Mouse (Mus musculus) frontal cortex, postnatal 10 days (tissue): Measurements from ENCODE around the gene Mrps31.

Source experiments
- DNase-seq, 2 experiments: peaks; one replicate each; pipeline ENCODE4 v3.0.0; 2022; ENCODE audit warnings: low spot score in 2 of 2, mixed read lengths in 1 of 2

Gene Mrps31

GRCm38 (mm10) chr8:22411282-22411702 lies at the start of gene Mrps31:
Mrps31 (plus strand) TSS chr8:22411361.
- DNase-seq: peak; percentile 73 to 79

GRCm38 (mm10) chr8:22376311-22376710 lies 34.9 kb upstream of the Mrps31 start:
- no peak for DNase-seq

GRCm38 (mm10) chr8:22376903-22377302 lies 34.3 kb upstream of the Mrps31 start:
- peak in 1 of 2 experiments; percentile 25 for DNase-seq

- no peak for DNase-seq
Observed at GRCm38 (mm10) chr8:22380934-22381333, 30.2 kb upstream of the Mrps31 start.

GRCm38 (mm10) chr8:22382824-22383595 lies 28.2 kb upstream of the Mrps31 start:
- DNase-seq: no peak

GRCm38 (mm10) chr8:22385158-22385557 lies 26.0 kb upstream of the Mrps31 start:
- no peak for DNase-seq

- DNase-seq: no peak
Observed at GRCm38 (mm10) chr8:22389874-22390273, 21.3 kb upstream of the Mrps31 start.

- DNase-seq: no peak
Observed at GRCm38 (mm10) chr8:22390766-22391463, 20.2 kb upstream of the Mrps31 start.

- DNase-seq: no peak
Observed at GRCm38 (mm10) chr8:22394471-22394870, 16.7 kb upstream of the Mrps31 start.

- no peak for DNase-seq
Observed at GRCm38 (mm10) chr8:22395256-22395655, 15.9 kb upstream of the Mrps31 start.

- DNase-seq: no peak
Observed at GRCm38 (mm10) chr8:22397811-22398141, 13.4 kb upstream of the Mrps31 start.

GRCm38 (mm10) chr8:22398142-22398951 lies 12.8 kb upstream of the Mrps31 start, which contains the start of gene Slc25a15:
Slc25a15 (minus strand) TSS chr8:22398597.
- DNase-seq: peak; percentile 75 to 87

- no peak for DNase-seq
Observed at GRCm38 (mm10) chr8:22399285-22399880, 11.8 kb upstream of the Mrps31 start.

GRCm38 (mm10) chr8:22400593-22400992 lies 10.6 kb upstream of the Mrps31 start:
- DNase-seq: no peak

GRCm38 (mm10) chr8:22403235-22403634 lies 7.9 kb upstream of the Mrps31 start:
- no peak for DNase-seq

- DNase-seq: no peak
Observed at GRCm38 (mm10) chr8:22405733-22406132, 5.4 kb upstream of the Mrps31 start.

GRCm38 (mm10) chr8:22410688-22411281 lies 376 bp upstream of the Mrps31 start:
- DNase-seq: no peak

GRCm38 (mm10) chr8:22411971-22412370 lies 810 bp downstream of the Mrps31 start:
- DNase-seq: no peak
